Mouse (Mus musculus) olfactory bulb, adult 2 months (tissue): ENCODE data around the gene Traf6. TPM values are rescaled to one million over a fixed set of nuclear protein-coding genes. Genes with fewer than 3 reads are reported as not detected.

Source experiments
- H3K27ac ChIP-seq: fragments of 200-500 bp; 2 replicates; pipeline ENCODE4 v1.5.1; 2012; ENCODE audit warnings: low read depth, low read length; ENCODE audit not compliant: insufficient read depth
- H3K4me1 ChIP-seq: fragments of 200-500 bp; 2 replicates; pipeline ENCODE4 v1.6.1; 2012; ENCODE audit warnings: low read length; ENCODE audit not compliant: control insufficient read depth, insufficient read depth
- H3K4me3 ChIP-seq: fragments of 200-500 bp; 2 replicates; pipeline ENCODE4 v1.5.1; 2012; ENCODE audit warnings: mild to moderate bottlenecking, low read depth, low read length, moderate library complexity; ENCODE audit not compliant: insufficient read depth
- CTCF ChIP-seq: fragments of 200-500 bp; IDR thresholded peaks from 2 replicates; pipeline ENCODE4 v1.5.1; 2012; ENCODE audit warnings: low read depth, mild to moderate bottlenecking, low read length, moderate library complexity; ENCODE audit not compliant: insufficient read depth
- POLR2A ChIP-seq: fragments of 200-500 bp; IDR thresholded peaks from 2 replicates; pipeline ENCODE4 v1.6.1; 2012; ENCODE audit warnings: mild to moderate bottlenecking, low read depth, low read length, moderate library complexity; ENCODE audit not compliant: insufficient read depth
- WGBS: fragments of 180-500 bp; shearing (Covaris S2); methylation state at CpG from one replicate; pipeline ENCODE4 v1.1.7; 2018; 5-methylcytosine and 5-hydroxymethylcytosine counted together
- polyA plus RNA-seq: library from polyadenylated mRNA; stranded (reverse); fragments of >200 nt; gene quantifications from 2 replicates; pipeline ENCODE4 v1.2.4, GENCODE M21; 2012; ENCODE audit warnings: low replicate concordance; ENCODE audit not compliant: missing spikeins, insufficient read depth, insufficient read length

The Traf6 gene
- polyA plus RNA-seq, 1 experiment: not detected

DNA sequence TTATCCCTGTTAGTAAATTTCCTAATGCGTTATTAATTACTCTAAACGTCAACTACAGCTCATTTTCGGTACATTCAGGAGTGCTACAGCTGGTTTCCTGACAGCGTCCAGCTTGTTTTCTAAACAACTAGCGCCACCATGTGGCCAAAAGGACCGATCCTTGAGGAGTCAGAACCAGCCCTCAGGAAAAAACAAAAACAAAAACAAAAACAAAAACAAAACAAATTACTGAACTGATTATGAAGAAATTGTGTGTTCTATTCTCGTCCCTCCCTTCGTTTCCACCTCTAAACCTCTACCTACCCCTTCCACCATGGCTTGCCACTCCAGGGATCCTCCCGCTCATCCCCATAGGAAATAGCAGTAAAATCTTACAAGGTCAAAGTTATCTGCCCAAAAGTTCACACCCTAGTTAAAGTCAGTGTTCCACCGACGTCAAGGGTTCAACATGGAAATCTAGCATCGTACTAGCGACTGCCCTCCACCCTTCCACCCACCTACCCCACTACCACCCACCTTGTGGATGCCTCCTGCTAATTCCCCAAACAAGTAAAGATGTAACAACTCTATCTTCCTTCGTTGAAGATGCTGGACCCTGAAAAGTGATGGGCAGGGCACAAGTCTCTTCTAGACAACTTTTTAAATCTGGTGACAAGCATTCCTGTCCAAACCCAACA, 25.2 kb upstream of the Traf6 start:
- 15% methylated on average over 14 of the region's 14 CpGs for WGBS
- no peak overlapping the region for H3K27ac ChIP-seq

DNA sequence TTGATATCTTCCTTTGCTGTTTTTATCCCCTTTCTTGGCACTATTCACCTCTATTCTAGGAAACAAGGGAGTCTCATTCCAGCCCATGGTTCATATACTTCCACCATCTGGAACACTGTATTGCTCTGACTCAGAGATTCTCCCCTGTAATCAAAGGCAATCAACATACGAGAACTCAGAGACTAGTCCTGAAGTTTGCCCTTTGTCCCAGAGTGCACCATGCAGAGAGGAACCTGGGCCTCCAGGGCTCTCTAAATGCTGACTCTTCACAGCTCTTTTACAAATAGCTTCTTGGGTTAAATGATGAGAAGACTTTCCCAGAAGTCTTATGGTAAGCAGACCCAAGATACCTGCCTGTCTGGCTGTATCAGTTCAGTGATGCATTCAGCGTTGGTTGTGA, 17.7 kb upstream of the Traf6 start:
- 66% methylated on average over 2 of the region's 2 CpGs for WGBS
- Histone ChIP-seq H3K27ac (no peak overlapping the region), H3K4me1 (no peaks in the 10 kb centered on the region), H3K4me3 (no peak overlapping the region)
- TF ChIP-seq POLR2A (no peak), CTCF (no peak)

More for the DNA sequence above, 25.2 kb upstream of the Traf6 start:
- TF ChIP-seq CTCF (no peak), POLR2A (no peak)
- Histone ChIP-seq H3K4me1 (no peaks in the 10 kb centered on the region), H3K4me3 (peak overlapping the region; percentile 21)

DNA sequence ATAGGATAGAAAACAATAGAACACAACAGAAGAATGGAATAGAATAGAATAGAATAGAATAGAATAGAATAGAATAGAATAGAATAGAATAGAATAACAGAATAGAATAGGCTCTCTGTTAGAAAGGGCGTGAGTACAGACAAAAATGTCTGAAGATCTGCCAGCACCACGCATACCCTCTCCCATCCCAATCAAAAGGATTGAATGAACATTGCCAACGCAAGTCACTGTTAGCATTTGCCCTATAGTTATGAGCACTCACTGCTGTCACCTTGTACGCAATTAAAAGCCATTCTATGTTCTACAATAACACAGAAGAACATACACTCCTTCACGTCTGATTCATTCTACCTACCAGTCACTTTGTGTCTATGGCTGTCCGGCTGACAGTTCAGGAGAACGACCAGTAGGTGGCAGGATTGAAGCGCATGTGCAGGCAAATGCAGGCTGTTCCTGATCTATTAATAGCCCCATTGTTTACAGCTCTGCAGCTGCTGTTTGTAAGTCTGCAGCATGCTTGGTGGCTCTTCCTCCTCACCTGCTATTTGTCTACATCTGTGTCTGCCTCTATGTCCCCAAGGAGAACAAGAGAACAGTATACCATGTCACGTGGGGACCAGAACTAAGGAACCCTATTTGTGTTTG, 13.0 kb upstream of the Traf6 start:
- H3K4me3 ChIP-seq: no peak overlapping the region
- no peak overlapping the region for H3K27ac ChIP-seq
- 20% methylated on average over 9 of the region's 9 CpGs for WGBS
- H3K4me1 ChIP-seq: no peaks in the 10 kb centered on the region
- peak; percentile 41; the same call in 1 of the 2 replicates for TF ChIP-seq CTCF
- no peak for TF ChIP-seq POLR2A

DNA sequence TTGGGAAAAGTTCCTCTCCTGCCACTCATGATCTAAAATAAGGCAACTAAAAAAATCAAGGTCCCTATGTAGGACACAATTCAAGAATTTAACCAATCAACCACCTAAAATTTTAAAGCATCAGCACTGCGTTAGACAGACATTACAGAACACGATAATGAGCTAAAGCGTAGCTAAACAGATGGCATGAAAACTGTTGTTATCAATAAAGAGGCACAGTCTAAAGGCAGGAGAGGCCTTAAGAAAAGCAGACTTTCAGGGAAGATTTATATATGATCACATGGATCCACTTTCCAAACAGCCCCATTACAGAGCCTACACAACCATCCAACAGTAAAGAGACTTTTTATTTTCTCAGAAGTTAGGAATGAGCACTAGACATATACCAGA, 12.5 kb upstream of the Traf6 start:
- H3K4me1 ChIP-seq: no peaks in the 10 kb centered on the region
- no peak for TF ChIP-seq POLR2A
- TF ChIP-seq CTCF: no peak
- H3K4me3 ChIP-seq: no peak overlapping the region
- WGBS: 54% methylated on average over 3 of the region's 3 CpGs
- no peak overlapping the region for H3K27ac ChIP-seq

DNA sequence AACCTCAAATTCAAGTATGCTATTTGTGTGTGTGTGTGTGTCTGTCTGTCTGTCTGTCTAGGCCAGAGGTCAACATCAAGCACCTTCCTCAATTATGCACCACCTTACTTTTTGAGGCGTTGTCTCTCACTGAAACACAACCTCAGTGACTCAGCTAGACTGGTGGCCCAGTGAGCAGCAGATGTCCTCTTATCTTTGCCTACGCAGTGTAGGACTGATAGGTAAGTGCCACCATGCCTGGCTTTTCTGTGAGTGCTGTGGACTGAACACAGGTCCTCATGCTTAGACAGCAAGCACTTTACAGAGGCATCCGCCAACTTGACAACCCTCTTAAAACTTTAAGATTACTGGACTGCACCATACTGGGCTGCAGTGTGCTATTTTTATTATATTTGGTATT, 9.5 kb upstream of the Traf6 start:
- TF ChIP-seq CTCF: no peak
- no peak for TF ChIP-seq POLR2A
- 98% methylated on average over 3 of the region's 3 CpGs for WGBS
- H3K27ac ChIP-seq: no peak overlapping the region
- H3K4me1 ChIP-seq: no peaks in the 10 kb centered on the region
- H3K4me3 ChIP-seq: no peak overlapping the region

DNA sequence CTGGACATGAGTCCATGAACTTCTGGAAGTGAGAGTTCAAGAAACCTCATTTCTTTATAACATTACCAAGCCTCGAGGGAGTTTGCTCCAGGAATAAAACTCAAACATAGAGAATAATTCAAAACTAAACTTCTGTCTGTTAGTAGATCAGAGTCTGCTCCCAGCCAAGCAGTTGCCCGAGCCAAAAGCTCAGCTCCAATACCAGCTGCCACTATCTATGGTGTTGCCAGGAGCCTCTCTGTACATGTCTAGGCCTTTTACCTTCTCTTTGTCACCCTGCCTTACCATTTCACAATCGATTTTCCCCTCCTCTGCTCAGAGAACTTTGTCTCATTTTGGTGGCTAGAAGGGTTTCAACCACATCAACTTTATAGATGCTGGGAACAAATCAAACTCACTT, 4.7 kb upstream of the Traf6 start:
- Histone ChIP-seq H3K4me3 (no peak overlapping the region), H3K27ac (no peak overlapping the region), H3K4me1 (no peaks in the 10 kb centered on the region)
- TF ChIP-seq CTCF: no peak
- TF ChIP-seq POLR2A: no peak
- WGBS: 83% methylated on average over 3 of the region's 3 CpGs

DNA sequence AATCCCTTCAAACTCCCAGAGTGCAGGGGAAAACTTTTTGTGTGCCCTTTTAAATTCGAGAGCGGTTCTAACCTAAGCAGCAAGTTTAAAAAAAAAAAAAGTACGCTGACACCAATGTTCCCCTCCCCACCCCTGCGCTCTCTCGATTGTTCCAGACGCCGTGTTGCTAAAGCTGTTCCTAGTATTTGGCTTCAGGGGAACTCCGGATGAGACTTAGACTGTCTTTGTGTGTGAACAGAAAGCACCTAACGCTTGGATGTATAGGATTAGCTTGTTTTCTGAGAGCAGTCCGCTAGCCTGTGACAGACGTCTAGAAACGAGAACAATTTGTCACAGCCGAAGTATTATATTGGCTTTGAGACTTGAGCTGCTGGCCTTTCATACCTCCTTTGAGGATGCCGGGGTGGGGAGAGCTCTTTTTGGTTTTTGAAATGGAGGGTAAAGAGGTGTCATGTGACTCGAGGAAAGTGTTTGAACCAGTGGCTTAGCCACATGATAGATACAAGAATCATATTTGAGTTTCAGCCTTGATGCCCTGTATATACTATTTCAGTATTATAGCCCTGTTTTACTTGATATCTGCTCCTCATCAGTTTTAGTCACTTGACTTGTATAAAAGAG, 1.0 kb downstream of the Traf6 start:
- H3K4me3 ChIP-seq: peak overlapping the region; percentile 96; the same call in 1 of the 2 replicates
- H3K27ac ChIP-seq: no peak overlapping the region
- WGBS: 2% methylated on average over 15 of the region's 15 CpGs
- no peak for TF ChIP-seq POLR2A
- no peak for TF ChIP-seq CTCF
- H3K4me1 ChIP-seq: peaks cover under 1% of the 10 kb centered on the region; the same call in 1 of the 2 replicates

DNA sequence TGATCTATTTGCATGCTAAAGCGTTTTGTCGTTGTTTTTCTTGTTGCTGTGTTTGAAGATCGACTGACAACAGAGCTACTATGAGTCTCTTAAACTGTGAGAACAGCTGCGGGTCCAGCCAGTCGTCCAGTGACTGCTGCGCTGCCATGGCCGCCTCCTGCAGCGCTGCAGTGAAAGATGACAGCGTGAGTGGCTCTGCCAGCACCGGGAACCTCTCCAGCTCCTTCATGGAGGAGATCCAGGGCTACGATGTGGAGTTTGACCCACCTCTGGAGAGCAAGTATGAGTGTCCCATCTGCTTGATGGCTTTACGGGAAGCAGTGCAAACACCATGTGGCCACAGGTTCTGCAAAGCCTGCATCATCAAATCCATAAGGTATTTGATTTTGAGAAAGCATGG, 6.2 kb downstream of the Traf6 start:
- Histone ChIP-seq H3K4me3 (no peak overlapping the region), H3K27ac (no peak overlapping the region), H3K4me1 (peaks cover 2% of the 10 kb centered on the region; the same call in 1 of the 2 replicates)
- no peak for TF ChIP-seq CTCF
- no peak for TF ChIP-seq POLR2A
- 50% methylated on average over 12 of the region's 12 CpGs for WGBS

DNA sequence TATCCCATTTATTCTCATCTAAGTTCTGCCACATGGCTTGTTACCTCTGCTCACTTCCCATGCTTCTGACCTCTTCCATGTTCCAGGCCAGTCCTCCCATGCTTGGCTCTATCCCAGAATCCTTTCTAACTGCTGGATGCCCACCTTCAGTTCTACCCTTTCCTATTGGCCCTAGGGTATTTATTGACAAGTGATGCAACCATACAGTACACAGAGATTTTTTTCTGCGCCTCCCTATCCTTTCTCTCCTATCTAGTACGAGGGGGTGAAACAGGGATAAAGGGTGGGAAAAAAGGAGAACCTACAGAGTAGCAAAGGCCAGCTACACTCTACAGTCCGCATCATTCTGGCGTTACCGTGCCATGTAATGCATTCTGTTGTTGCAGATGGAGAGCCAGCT, 9.8 kb downstream of the Traf6 start:
- WGBS: 81% methylated on average over 5 of the region's 5 CpGs
- no peak overlapping the region for H3K4me3 ChIP-seq

More for the DNA sequence above, 9.8 kb downstream of the Traf6 start:
- Histone ChIP-seq H3K4me1 (peaks cover 2% of the 10 kb centered on the region; the same call in 1 of the 2 replicates), H3K27ac (no peak overlapping the region)
- TF ChIP-seq CTCF (no peak), POLR2A (no peak)
